Mouse (Mus musculus) right cerebral cortex, adult 2 months (tissue): ENCODE data around the gene Tet1.

ENCODE experiments used
- DNase-seq, 2 experiments: peaks; one replicate each; pipeline ENCODE4 v3.0.0; 2021 to 2022; ENCODE audit warnings: low spot score in 2 of 2

Gene Tet1

DNA sequence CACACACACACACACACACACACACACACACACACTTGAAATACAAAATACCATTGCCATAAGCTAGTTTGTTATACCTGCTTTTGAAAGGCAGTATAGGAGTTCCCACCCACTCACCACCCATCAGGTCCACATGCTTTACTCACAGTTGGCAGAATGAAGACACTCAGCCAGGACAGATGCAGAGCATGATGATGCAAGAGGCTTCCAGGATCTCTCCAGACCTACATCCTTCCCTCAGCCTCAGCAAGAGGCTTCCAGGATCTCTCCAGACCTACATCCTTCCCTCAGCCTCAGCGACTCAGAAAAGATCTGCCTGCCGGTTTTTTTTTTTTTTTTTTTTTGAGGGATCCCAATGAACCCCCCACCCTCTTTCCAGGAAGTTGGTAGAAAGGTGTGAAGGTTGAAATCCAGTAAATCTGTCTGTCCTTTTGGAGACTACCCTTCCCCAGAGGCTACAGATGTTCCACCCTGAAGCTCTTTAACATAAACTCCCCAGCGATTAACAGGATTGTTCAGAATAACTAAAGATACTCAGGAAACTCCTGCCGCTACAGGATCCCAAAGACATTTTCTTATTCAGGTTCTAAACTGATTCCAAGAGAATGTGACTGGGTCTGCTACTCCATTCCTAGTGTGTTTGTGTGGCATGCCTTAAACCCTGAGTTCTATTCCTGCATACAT, 16.1 kb downstream of the Tet1 start:
- peak in 1 of 2 experiments; percentile 9 for DNase-seq

DNA sequence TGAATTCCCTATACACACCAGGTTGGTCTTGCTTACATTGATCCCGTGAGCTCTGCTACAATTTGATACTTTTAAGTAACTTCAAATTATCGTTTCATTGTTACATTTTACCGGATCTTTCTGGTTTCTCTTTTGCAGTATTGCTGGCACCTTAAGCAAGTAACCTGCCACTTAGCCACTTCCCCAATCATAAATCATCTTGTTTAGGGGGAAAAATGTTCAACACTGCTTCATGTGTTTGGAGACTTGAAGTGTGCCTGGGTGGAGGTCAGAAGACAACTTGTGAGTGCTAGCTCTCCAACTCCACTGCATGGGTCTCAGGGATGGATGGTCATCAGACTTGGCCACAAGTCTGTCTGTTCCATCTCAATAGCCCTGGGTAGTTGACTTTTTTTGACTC, 17.8 kb downstream of the Tet1 start:
- no peak for DNase-seq

DNA sequence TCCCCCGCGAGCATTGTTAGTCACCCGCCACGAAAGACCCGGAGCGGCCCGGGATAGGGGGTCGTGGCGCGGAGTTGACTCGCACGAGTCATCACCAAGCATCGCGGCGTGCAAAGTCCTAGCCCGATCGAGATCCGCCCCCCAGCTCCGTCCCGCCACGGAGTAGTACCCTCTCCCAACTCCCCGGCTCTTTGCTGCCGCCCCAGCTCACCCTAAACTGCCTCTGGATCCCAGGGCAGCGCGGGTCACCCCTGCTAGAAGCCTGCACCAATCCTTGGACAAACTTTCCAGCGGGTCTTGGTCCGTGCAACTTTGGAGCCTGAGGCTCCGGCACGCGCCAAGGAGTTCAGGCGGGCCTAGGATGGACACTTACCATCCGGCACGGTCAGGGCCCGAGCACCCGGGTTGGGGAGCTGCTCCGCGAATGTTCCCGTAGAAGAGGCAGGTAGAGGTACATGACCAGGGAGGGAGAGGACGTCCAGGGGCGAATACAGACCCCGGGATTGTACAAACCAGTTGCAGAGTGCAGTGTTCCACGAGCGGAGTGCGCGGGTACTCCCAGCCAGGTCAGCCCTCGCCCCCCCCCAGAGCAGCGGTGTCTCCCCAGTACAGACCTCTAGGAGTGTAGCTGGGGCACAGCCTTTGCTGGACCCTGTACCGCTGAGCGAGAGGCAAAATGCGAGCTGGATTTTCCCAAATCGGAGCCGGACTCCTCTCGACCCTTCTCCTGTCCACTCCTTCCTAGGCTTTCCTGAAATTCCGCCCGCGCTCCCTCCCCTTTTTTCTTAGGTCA, 21.8 kb downstream of the Tet1 start:
- no peak for DNase-seq

DNA sequence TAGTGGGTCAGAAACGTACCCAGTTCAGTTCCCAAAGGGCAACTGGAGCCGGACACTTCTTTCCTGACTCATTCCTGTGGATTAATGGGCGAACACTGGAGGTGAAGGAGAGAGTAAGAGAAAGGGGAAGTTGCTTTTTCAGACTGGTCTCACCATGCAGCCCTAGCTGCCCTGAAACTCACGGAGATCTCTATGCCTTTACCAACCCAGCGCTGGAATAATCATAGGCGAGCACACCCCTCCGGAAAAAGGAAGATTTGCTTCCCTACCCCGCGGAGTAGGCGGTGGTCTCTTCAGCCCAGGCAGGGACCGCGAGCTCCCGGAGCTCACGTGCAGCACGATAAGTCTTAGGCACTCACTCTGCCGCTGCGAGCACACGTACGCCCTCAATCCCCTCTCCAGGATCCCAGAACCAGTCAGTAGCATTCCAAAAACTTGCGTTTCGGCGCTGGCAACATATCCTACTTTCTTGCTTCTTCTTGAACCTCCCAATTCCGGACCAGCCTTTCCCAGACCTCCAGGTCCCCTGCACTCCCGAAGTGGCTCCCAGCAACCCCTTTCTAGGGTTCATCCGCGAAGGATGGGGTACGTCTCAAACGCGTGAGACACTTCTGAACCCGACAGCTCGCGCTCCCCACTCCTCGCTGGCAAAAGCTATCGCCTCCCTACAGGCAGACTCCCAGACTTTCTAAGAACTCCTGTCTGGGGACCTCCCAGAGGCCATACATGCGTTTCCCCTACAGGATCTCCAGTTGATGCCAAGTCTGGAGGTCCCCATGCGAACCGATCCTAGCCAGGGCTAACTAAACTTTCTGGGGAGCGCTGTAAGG, 22.6 kb downstream of the Tet1 start:
- peak in 1 of 2 experiments; percentile 5 for DNase-seq

DNA sequence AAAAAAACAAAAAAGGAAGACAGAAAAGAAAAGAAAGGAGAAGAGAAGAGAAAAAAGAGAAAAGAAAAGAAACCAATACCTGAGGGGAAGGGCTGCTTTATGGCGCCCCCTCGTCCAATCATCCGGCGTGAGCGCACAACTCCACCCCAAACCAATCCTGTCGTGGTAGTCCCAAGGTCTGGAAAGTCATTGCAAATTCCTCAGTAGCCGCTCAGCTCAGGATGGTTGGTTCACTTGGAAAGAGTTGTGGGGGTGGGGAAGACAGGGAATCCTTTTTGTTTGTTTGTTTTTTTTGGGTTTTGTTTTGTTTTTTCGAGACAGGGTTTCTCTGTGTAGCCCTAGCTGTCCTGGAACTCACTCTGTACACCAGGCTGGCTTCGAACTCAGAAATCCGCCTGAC, 23.3 kb downstream of the Tet1 start:
- no peak for DNase-seq

DNA sequence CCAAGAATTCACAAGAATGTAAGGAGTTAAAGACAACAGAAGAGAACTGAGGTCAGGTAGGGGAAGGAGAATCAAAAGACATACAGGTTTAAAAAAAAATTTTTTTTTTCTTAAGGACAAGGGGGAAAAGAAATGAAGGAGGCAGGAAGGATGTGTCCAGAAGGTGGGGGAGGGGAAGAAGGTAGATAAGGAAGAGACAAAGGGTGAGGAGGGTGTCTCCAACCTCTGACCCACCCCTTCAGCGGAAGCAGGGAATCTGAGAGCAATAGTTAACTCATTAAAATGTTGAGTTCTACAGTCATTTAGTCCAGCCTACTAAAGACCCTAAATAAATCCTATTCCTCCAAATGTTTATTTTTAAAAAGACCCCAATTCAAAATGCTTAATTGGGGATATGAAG, 24.3 kb downstream of the Tet1 start:
- DNase-seq, result no peak

DNA sequence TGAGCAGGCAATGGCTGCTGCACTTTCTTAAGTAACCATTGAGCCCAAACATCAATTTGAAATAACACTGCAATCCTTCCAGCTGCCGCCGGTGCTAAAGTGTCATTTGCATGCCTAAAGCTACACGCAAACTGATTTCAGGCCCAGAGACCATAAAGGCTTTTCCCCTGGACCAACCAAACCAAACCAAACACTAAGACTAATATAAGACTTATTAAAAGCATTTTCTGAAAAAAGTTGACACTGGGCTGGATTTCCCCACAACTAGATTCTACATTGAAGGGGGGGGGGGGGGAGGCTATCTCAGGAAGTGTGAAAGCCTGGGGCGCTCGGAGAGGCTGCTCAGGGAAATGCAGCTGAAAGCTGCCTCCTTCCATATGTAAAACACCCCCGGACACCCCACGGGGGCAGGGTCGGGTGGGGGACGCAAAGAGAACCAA, 24.8 kb downstream of the Tet1 start:
- DNase-seq, result no peak

DNA sequence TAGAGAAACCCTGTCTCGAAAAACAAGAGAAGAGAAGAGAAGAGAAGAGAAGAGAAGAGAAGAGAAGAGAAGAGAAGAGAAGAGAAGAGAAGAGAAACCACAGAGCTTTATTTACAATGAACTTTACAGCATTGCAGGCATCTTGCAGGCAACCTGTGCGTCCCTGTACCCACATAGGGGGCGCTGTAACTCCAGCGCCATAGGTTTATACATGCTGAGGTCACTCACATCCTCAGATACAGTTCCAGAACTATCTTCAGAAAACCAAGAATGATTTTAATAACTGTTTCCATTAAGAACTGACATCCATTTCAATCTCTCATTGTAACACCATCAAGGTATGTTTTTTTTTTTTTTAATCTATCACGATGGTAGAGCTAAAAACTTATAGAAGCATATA, 27.6 kb downstream of the Tet1 start:
- DNase-seq, result no peak

DNA sequence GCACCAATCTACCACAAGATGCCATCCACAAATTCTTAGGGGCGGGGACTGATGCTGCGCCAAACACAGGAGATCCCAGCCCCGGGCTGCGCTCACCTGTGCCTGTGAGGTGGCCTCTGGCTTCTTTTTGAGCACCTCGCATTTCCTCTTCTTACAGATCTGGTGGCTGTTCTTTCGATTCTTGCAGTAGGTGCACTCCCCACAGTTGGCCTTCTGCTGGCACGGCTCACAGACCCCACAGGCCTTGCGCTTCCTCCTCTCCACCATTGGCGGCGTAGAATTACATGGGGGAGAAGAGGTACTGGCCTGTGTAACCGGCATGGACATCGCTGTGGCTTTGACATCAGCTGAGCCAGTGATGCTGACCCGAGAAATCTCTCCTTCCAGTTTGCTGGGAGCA, 30.7 kb downstream of the Tet1 start:
- DNase-seq, result no peak

DNA sequence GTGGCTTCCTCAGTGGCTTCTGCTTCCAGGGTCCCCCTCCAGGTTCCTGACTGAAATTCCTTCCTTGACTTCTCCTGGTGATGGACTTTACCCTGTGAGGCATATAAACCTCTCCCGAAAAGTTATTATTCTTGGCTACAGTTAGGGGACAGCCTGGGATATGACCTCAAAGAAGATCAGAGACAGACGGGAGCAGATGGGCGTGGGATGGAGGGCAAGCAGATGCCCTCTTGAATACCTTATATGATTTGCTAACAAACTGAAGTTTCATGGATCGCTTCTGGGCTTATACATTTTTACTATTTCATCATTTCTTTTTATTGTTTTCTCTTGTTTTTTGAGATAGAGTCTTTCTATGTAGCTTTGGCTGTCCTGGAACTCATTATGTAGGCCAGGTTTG, 33.2 kb downstream of the Tet1 start:
- DNase-seq, result no peak

DNA sequence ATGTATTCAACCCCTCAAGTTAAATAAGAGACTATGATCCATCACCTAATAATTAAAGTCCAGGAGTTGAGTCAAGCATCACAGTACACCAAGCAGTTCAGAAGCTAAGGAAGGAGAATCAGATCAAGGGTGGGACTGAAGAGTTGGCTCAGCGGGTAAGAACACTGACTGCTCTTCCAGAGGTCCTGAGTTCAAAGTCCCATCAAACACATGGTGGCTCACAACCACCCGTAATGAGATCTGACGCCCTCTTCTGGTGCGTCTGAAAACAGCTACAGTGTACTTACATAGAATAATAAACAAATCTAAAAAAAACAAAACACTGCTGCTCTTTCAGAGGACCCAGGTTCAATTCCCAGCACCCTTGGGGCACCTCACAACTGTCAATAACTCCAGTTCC, 34.0 kb downstream of the Tet1 start:
- DNase-seq, result no peak

DNA sequence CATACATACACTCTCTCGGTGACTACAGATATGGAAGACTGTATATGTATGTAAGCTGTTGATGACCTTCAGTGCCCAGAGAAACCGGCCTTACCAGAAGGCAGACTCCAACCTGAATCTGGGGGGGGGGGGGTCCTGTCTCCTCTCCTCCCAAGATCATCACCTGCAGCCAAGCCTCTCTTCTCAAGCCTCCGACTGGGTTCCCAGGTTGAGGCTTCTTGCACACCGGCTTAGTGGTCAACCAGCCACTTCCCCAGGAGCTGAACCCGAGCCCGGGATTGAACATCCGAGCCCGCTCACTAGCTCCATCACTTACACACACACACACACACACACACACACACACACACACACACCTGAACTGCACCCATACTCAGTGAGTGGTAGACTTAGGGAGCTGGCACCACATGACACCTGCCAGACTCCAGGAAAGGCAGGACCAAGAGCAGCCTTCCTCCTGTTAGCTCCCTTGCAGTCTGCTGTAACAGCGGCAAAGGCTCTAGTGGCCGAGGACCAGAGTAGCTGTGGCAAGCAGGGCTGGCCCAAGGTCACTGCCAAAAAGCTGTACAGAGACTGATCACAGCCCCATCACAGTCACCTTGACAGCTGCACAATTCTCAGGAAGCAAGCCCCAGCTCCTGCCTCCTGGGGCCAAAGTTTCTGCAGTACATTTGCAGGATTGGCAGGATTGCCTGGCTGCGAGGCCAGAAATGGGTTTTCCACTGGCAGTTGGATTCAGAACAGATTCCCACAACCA, 42.6 kb downstream of the Tet1 start:
- peak; percentile 22 to 48 for DNase-seq

DNA sequence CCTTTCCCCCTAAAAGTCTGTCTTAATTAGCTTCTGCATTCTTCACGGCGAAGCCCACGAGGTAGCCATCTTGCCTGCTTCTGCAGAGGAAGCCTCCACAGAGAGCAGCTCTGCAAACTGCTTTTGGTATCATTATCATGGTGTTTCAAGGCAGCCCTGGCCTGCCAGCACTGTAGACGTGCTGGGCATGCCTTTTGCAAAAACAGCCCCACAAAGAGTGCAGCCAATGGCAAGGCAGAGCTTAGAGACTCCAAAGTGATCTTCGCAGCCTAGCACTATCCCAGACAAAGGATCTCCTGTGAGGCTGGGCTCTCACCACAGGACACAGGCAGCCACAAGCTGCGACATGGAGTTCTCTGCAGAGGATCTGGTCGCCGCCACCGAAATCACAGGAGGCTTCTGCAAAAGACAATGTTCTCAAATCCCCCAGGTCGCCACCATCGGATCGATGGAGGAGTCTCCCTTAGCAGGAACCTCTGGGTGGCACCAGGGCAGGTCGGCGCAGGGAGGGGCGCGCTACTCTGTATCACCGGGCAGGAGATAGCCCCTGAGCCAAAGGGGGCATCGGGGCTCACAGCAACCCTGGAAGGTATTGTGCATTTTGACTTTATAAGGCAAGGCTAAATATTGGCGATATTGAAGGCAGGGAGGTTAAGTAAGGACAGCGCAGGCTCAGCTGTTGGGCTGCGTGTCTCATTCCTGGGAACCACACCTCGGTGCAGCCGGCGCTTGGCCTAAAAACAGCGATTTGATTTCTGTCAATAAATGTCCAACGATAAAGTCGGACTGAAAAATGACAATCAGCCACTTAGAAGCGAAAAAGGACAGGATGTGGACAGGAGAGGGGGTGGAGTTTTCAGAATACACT, 43.4 kb downstream of the Tet1 start:
- peak; percentile 78 to 86 for DNase-seq

DNA sequence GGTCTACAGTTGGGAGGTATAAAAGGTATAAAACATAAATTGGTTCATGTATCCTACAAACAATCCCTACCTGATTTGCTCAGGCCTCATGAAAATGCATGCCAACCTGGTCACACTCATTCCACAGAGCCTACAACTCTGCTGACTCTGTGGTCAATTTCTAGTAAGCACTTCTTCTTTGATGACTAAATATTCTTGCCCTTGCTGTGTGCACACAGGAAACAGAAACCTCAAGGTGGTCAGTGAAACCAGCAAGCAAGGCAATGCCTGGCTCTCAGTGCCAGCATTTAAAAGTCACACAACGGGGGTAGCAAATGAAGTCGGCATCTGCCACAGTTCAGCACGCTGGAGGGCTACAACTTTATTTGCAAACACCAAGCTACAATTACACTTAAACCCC, 45.2 kb downstream of the Tet1 start:
- no peak for DNase-seq

DNA sequence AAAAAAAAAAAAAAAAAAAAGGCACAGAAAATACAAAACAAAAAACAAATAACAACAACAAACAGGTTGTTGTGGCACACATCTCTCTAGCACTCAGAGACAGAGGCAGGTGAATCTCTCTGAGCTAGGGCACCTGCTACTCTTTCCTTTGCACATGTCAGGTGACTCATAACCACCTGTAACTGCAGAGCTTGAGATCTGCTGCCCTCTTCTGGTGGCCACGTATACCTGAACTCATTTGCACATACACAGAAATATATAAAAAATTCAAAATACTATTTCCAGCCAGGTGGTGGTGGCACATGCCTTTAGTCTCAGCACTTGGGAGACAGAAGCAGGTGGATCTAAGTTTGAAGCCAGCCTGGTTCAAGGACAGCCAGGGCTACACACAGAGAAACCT, 46.4 kb downstream of the Tet1 start:
- DNase-seq, result no peak

DNA sequence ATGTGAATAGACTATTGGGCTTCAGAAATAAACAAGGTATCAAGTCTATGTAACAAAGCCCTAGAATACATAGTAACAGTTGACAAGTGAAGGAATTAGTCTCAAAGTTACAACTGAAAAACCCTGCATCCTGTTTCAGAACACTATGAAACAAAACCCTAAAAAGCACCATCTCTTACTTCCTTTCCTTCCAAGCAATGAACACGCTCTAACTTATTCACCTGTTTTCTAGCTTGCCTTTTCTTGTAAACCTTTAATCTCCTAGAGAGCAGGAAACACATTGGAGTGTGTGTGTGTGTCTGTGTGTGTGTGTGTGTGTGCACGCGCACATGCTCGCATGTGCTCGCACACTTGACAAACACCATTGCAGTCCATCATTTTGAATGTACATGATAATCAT, 49.8 kb downstream of the Tet1 start:
- DNase-seq, result no peak

DNA sequence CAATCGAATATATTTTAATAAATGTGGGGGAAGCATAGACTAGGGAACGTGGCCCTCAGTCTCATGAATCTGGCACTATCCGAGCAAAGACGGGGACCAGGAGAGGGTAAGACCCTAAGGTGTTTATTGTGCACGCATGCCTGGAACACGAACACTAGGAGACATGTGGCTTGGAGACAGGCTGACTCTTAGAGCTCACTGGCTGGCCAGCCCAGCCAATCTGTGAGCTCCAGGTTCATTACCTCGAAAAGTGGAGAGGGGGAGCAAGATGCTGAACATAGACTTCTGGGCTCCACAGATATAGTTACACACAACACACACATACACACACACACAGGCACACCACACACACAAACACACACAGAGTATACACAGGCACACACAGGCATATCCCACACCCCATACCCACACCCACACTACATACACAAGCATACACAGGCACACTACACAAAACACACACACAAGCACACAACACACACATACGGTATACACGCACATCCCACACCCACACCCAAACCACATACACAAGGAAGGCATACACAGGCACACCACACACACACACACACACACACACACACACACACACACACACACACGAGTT, 52.0 kb downstream of the Tet1 start:
- peak in 1 of 2 experiments; percentile 15 for DNase-seq

DNA sequence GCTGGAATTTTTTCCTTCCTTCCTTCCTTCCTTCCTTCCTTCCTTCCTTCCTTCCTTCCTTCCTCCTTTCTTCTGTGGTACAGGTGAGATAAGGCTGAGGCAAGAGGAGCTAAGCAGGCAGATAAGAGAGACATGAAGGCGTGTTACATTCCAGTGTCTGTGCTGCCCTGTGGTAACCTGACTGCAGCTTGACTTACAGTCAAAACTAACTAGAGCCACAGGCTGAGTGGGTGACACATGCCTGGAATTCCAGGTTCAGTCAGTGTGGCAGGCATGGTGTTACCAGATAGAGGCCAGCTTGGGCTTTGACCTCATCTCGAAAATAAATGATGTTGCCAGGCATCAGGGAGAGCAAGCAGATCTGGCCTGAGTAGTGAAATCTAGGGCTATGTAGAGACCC, 53.8 kb downstream of the Tet1 start:
- no peak for DNase-seq

DNA sequence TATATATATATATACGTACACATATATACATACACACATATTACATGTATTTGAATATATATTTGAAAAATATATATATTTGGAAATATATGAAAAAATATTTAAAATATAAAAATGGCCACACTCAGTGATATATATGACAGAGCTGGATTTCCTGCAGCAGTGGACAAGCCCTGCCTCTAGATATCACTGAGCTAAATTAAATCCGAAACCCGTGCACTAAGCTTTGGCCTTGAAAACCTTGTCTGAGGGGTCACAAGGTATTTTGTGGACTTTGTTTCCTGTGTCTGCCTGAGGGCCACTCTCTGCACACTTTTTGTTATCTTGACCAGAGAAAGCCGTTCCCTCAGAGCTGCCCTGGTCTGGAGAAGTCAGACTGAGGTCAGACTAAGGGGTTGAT, 54.2 kb downstream of the Tet1 start:
- DNase-seq, result no peak

DNA sequence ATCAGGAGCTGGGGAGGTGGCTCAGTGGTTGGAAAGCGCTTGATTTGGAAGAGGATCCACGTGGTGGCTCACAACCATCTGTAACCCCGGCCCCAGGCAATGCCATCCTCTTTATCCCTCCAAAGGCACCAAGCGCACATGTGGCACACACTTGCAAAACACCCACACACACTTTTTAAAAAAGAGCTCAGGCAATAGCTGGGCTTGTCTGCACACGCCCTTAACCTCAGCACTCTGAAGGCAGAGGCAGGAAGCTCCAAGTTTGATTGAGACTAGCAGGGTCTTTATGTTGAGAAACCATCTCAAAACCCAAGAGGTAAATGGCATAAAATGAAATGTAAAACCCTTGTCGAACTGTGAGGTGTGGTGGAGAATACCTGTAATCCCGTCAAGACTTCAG, 57.2 kb downstream of the Tet1 start:
- peak in 1 of 2 experiments; percentile 8 for DNase-seq
